Mouse (Mus musculus) hindbrain, embryonic 16.5 days (tissue): ENCODE measurements around the gene Tgm2. TPM values are rescaled to one million over a fixed set of nuclear protein-coding genes. Genes with fewer than 3 reads are reported as not detected.

Experiments
- ATAC-seq: fragments of 200-750 bp; cut with Nextera tagmentation; 2 replicates; pipeline ENCODE4 v1.8.0; 2017; ENCODE audit warnings: moderate TSS enrichment, moderate library complexity
- H3K27ac ChIP-seq: fragments of 300-500 bp; sonication (generic); 2 replicates; pipeline ENCODE4 v1.5.1; 2014; ENCODE audit warnings: low read depth, mild to moderate bottlenecking, control low read depth, low read length, moderate library complexity
- H3K27me3 ChIP-seq: fragments of 300-500 bp; sonication (generic); replicated peaks from 2 replicates; pipeline ENCODE4 v1.6.1; 2014; ENCODE audit warnings: low read length; ENCODE audit not compliant: control insufficient read depth, insufficient read depth
- H3K36me3 ChIP-seq: fragments of 300-500 bp; sonication (generic); 2 replicates; pipeline ENCODE4 v1.6.1; 2014; ENCODE audit warnings: mild to moderate bottlenecking, low read length, moderate library complexity, mixed read lengths; ENCODE audit not compliant: control insufficient read depth, insufficient read depth
- H3K4me1 ChIP-seq: fragments of 300-500 bp; sonication (generic); 2 replicates; pipeline ENCODE4 v1.6.1; 2014; ENCODE audit warnings: low read depth, low read length; ENCODE audit not compliant: control insufficient read depth, insufficient read depth
- H3K4me2 ChIP-seq: fragments of 300-500 bp; sonication (generic); 2 replicates; pipeline ENCODE4 v1.6.1; 2014; ENCODE audit warnings: mild to moderate bottlenecking, low read length, control low read depth, moderate library complexity
- H3K4me3 ChIP-seq: fragments of 300-500 bp; sonication (generic); 2 replicates; pipeline ENCODE4 v1.5.1; 2014; ENCODE audit warnings: mild to moderate bottlenecking, low read length, control low read depth, moderate library complexity
- H3K9ac ChIP-seq: fragments of 300-500 bp; sonication (generic); 2 replicates; pipeline ENCODE4 v1.6.1; 2014; ENCODE audit warnings: low read depth, mild to moderate bottlenecking, control low read depth, low read length, moderate library complexity
- H3K9me3 ChIP-seq: fragments of 300-500 bp; sonication (generic); 2 replicates; pipeline ENCODE4 v1.6.1; 2014; ENCODE audit warnings: mild to moderate bottlenecking, low read length, moderate library complexity; ENCODE audit not compliant: control insufficient read depth
- WGBS: fragments of 180-500 bp; shearing (Covaris S2); extraction: QIAGEN DNeasy Blood & Tissue Kit; methylation state at CpG from one replicate; pipeline ENCODE4 v1.1.7; 2014; 5-methylcytosine and 5-hydroxymethylcytosine counted together
- polyA plus RNA-seq: library from polyadenylated mRNA; unstranded; fragments of >200 nt; fragmentation: Nextera tagmentation; extraction: Ambion mirVana; gene quantifications from 2 replicates; pipeline ENCODE4 v1.2.1, GENCODE M21; 2015

Gene Tgm2
- polyA plus RNA-seq, 1 experiment from 2014 or later: 7.9 TPM

DNA sequence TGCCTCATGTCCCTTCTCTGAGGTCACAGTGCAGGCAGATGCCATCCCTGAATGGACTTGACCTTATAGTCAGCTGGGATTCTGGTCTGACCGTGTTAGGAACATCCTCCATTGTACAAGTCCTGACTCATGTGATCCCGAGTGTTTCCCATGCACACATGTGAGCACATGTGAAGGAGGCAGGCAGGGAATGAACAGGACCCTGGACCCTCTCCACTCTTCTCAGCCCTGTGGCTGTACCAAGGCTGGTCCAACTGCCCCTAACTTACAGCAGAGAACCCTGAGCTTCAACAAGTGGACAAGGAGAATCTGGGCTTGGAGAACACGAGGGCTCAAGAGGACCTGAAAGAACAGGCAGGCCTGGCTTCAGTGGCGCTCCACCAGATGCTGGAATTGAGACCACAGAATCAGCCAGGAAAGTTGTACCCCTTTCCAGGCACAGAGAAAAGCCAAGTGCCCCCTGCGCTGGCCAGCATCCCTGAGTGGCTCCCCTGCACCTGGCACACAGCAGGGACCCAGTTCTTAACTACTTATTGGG lies 639 bp downstream of the Tgm2 start:
- no peaks in the 10 kb centered on the region for H3K36me3 ChIP-seq
- no peaks in the 10 kb centered on the region for H3K9me3 ChIP-seq
- peaks cover 4% of the 10 kb centered on the region for H3K4me1 ChIP-seq
- no peak overlapping the region for H3K27ac ChIP-seq
- no peak overlapping the region for H3K9ac ChIP-seq
- no peak for ATAC-seq
- H3K4me2 ChIP-seq: no peak overlapping the region; the same call in none of the 2 replicates
- H3K4me3 ChIP-seq: no peak overlapping the region
- no peaks in the 10 kb centered on the region; the same call in 1 of the 2 replicates for H3K27me3 ChIP-seq
- 76% methylated on average over 5 of the region's 5 CpGs for WGBS

DNA sequence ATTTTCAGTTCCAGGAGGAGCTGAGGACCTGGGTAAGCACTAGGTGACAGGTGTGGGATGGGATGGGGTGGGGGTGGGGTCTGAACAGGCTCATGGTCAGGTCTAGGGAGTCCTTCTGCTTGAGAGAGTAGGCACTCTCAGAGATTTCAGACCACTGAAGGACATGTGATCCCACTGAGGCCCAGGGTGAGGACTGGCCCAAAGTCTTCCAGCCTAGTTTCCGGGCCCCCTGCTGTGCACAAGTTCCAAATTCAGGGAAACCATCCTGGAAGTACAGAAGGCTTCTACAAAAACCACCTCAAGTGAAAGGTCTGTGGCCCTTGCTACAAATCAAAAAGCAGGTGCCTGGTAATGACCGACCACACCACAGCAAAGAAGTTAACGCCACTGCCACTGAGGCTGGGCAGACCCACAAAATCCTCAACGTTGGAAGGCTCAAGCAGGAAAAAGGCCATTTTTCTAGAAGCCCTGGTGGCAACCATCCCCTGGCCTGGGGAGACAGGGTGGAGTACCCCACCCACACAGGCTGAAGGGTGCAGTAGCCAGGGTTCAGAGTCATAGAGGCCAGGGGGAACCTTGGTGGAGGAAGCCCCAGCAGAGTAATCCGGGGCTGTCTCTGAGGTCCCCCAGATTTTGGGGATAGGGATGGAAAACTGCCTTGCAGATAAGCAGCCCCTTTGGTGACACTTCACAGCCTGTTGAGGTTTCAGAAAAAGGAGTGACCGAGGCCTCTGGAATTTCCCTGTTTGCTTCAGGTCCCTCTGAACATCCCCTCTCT lies 1.3 kb downstream of the Tgm2 start:
- ATAC-seq: no peak
- no peak overlapping the region for H3K4me3 ChIP-seq
- no peak overlapping the region for H3K4me2 ChIP-seq
- no peaks in the 10 kb centered on the region; the same call in 1 of the 2 replicates for H3K27me3 ChIP-seq
- no peaks in the 10 kb centered on the region for H3K9me3 ChIP-seq
- H3K4me1 ChIP-seq: peaks cover 4% of the 10 kb centered on the region
- 83% methylated on average over 6 of the region's 6 CpGs for WGBS
- no peak overlapping the region for H3K9ac ChIP-seq
- no peaks in the 10 kb centered on the region for H3K36me3 ChIP-seq
- no peak overlapping the region for H3K27ac ChIP-seq

DNA sequence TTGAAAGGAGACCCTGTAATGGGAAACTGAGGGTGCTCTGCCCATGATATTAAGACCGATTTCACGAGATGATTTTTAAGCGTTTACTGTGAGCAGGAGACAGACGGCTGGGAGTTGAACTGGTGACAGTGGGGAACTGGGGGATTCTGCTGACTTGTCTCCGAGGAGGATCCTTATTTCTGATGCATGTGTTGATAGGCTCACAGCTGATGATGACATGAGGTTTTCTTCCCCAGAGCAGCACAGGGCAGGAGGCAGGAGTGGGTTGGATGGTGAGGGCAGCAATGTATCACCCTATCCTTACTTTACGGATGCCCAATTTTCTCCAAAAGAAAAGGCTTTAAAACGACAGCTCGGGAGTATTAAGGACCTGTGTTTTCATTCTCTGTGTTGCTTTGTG lies 2.0 kb downstream of the Tgm2 start:
- Histone ChIP-seq H3K9ac (no peak overlapping the region), H3K27ac (no peak overlapping the region), H3K36me3 (no peaks in the 10 kb centered on the region), H3K4me2 (no peak overlapping the region), H3K4me1 (peaks cover 10% of the 10 kb centered on the region), H3K27me3 (no peaks in the 10 kb centered on the region; the same call in 1 of the 2 replicates), H3K9me3 (no peaks in the 10 kb centered on the region), H3K4me3 (no peak overlapping the region)
- ATAC-seq: no peak
- 57% methylated on average over 8 of the region's 8 CpGs for WGBS

DNA sequence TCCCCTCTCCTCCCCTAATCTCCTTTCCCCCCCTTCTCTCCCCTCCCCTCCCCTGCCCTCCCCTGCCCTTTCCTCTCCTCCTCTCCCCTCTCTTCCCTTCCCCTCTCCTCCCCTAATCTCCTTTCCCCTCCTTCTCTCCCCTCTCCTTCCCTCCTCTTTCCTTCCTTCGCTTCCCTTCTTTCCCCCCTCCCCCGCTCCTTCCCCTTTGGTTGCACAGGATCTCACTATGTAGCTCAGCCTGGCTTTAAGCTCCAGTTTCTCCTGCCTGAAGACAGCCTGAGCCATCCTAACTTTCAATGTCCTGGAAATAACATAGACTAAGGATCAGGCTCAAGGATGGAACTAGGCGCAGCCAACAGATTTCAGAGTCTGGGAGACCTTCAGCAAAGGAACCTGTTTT lies 2.4 kb downstream of the Tgm2 start:
- Histone ChIP-seq H3K27ac (no peak overlapping the region), H3K9me3 (no peaks in the 10 kb centered on the region), H3K9ac (no peak overlapping the region), H3K4me1 (peaks cover 14% of the 10 kb centered on the region), H3K4me3 (no peak overlapping the region), H3K4me2 (no peak overlapping the region), H3K27me3 (no peaks in the 10 kb centered on the region; the same call in 1 of the 2 replicates), H3K36me3 (no peaks in the 10 kb centered on the region)
- ATAC-seq: no peak
- WGBS: 62% methylated on average over 3 of the region's 3 CpGs

DNA sequence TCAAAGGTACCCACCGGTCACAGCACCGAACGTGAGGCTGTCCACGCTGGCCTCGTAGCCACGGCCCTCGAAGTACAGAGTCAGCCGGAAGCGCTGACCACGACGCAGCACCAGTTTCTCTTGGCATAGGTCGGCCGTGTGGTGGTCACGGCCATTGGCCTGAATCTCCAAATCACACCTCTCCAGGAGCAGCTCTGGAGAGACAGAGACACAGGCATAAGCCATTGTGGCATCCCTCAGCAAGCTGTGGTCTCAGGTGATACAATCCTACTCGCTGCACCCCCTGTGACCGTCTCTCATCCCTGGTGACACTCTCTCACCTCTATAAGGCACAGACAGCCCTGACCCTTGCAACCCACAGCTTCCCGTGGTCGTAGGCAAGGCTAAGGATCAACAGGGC lies 3.3 kb downstream of the Tgm2 start:
- Histone ChIP-seq H3K9me3 (no peaks in the 10 kb centered on the region), H3K9ac (no peak overlapping the region; the same call in 1 of the 2 replicates), H3K27me3 (no peaks in the 10 kb centered on the region; the same call in 1 of the 2 replicates), H3K4me2 (no peak overlapping the region), H3K4me1 (peaks cover 14% of the 10 kb centered on the region), H3K27ac (no peak overlapping the region), H3K36me3 (no peaks in the 10 kb centered on the region), H3K4me3 (no peak overlapping the region)
- 87% methylated on average over 18 of the region's 18 CpGs for WGBS
- no peak for ATAC-seq

DNA sequence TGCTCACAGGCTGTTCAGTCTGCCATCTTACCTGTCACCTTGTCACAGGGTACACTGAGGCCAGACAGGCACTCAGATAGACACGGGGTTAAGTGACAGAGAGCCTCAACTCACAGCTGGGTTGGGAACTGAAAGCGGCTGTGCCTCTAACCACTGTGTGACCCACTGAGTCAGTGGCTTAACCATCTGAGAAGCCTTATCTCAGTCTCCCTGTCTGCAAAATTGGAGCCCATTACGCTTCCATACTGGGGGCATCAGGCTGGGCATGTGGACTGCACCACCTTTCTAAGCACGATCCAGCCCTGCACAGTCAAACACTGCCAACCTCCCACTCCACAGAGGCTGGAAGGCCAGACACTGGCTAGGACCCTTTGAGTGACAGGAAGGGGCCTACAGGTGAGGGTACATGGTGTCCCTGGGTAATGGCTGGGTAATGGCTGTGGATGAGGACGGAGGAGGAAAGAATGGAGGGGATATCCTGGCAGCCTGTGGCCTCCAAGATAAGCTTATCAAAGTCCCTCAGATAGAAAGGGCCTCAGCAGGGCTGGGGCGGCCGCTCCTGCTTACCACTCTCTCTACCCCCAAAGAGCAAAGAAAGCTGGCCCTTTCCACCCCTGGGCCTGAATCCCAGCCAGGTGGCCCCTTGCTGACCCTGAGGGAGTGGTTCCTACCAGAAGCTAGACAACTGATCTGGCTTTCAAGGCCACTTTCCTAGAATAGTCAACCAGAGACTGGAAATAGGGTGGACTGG lies 4.4 kb downstream of the Tgm2 start:
- 86% methylated on average over 7 of the region's 7 CpGs for WGBS
- H3K4me2 ChIP-seq: no peak overlapping the region
- H3K4me1 ChIP-seq: peaks cover 14% of the 10 kb centered on the region
- no peaks in the 10 kb centered on the region for H3K27me3 ChIP-seq
- H3K4me3 ChIP-seq: no peak overlapping the region
- no peaks in the 10 kb centered on the region for H3K9me3 ChIP-seq
- no peak overlapping the region for H3K9ac ChIP-seq
- no peak for ATAC-seq
- H3K36me3 ChIP-seq: no peaks in the 10 kb centered on the region
- H3K27ac ChIP-seq: no peak overlapping the region

DNA sequence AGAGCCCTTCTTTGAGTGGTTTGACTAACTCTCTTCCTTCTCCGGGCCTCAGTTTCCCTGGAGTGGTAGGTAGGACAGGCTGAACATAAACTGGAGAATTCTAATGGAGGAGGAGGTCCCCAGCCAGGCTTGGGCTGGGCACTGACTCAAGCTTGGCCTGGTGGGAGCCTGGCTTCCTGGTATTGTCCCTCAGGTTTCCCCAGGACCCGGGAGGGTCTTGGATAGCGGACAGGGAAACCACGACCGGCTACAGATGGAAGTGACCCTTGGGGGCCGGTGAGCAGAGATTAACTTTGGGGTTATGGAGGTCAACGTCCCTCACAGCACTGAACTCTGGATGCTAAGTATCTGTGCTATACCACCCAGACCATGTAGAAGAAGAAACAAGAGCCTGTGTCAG lies 5.0 kb downstream of the Tgm2 start:
- Histone ChIP-seq H3K9me3 (no peaks in the 10 kb centered on the region), H3K4me2 (no peak overlapping the region), H3K27me3 (no peaks in the 10 kb centered on the region), H3K4me1 (peaks cover 13% of the 10 kb centered on the region), H3K4me3 (no peak overlapping the region), H3K36me3 (no peaks in the 10 kb centered on the region), H3K27ac (no peak overlapping the region), H3K9ac (no peak overlapping the region)
- 84% methylated on average over 7 of the region's 7 CpGs for WGBS
- no peak for ATAC-seq

DNA sequence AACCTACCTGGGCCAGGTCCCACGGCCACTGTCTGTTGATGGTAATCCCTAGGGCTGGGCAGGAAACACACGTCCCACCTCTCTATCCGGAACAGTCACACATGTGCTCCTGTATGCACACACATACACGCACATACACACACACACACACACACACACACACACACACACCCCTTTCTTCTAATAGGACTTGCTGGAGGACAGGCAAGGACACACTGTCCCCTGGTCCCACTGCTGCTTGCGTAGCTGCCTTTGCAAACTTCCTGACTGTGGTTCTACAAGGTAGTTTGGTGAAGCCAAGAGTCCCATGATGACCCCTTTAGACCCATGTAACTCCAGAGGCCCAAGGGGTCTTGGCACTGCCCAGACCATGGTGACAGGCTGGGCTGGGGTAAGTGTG lies 5.6 kb downstream of the Tgm2 start:
- H3K9ac ChIP-seq: no peak overlapping the region
- WGBS: 86% methylated on average over 5 of the region's 5 CpGs

DNA sequence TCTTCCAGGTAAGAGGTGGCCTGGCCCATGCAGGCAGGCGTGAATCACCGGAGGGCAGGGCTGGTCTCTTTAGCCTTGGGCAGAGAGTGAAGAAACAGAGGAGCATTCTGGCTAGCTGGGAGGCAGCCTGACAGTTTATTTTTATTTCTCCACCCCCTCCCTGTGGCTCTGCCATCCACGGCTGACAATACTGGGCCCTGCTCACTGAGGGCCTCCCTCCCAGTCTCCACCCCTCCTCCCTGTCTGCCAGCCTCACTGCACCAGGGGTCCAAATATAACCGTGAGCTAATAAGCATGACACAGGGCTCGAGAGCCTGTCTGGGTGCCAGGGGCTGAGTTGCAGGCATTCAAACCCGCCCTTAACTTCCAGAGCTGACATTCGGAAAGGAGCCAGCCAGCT lies 6.6 kb downstream of the Tgm2 start:
- no peak overlapping the region for H3K9ac ChIP-seq
- no peak overlapping the region for H3K4me2 ChIP-seq
- H3K9me3 ChIP-seq: no peaks in the 10 kb centered on the region
- no peak overlapping the region for H3K4me3 ChIP-seq
- peak; percentile 90 for ATAC-seq
- peaks cover 10% of the 10 kb centered on the region for H3K4me1 ChIP-seq
- WGBS: 35% methylated on average over 7 of the region's 7 CpGs
- no peaks in the 10 kb centered on the region for H3K36me3 ChIP-seq
- peak overlapping the region; percentile 51; the same call in 1 of the 2 replicates for H3K27ac ChIP-seq
- H3K27me3 ChIP-seq: no peaks in the 10 kb centered on the region

More for the DNA sequence above, 5.6 kb downstream of the Tgm2 start:
- H3K4me2 ChIP-seq: no peak overlapping the region
- no peaks in the 10 kb centered on the region for H3K27me3 ChIP-seq
- H3K4me3 ChIP-seq: no peak overlapping the region
- no peak overlapping the region for H3K27ac ChIP-seq
- H3K4me1 ChIP-seq: peaks cover 10% of the 10 kb centered on the region
- ATAC-seq: no peak
- no peaks in the 10 kb centered on the region for H3K9me3 ChIP-seq
- no peaks in the 10 kb centered on the region for H3K36me3 ChIP-seq
